Mouse (Mus musculus): ENCODE results near the gene B4galt4.

DNA sequence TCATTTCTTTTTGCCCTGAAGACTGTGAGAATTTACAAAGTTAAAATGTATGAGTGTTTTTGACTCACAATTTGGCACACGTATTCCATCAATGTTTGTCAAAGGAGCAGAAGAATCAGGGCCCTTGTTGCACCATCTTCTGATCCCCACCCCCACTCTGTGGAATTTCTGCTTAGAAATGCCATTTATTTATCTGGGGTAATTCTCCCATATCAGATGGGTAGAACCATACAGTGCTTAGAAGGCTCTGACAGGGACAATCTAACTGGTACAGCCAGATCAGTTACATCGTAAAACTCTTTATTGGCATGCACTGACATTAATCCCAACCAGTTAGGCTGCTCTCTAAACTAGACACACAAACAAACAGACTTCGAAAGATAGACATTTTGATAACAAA lies 47.9 kb downstream of the B4galt4 start:
- TF ChIP-seq CTCF (IDR thresholded peaks at IDR 0.05; ENCODE audit: low read depth) (no peak), EP300 (IDR thresholded peaks at IDR 0.05; ENCODE audit: low read depth) (no peak)

Measured in heart, postnatal 0 days (tissue).